Mouse (Mus musculus) embryonic facial prominence, embryonic 11.5 days (tissue): ENCODE results near the gene Vav1. TPM values are rescaled to one million over a fixed set of nuclear protein-coding genes. Genes with fewer than 3 reads are reported as not detected.
A peak's percentile ranks its signal among the peaks of the same experiment; 100 is the strongest.

Source experiments
- ATAC-seq: fragments of 200-750 bp; cut with Nextera tagmentation; replicated peaks from 2 replicates; pipeline ENCODE4 v1.8.0; 2017; ENCODE audit warnings: low read depth; ENCODE audit not compliant: insufficient number of reproducible peaks, low FRiP score, low TSS enrichment
- DNase-seq: peaks from one replicate; pipeline ENCODE4 v3.0.0-alpha.2; 2015; ENCODE audit warnings: low spot score
- H3K27ac ChIP-seq: fragments of 300-500 bp; sonication (generic); replicated peaks from 2 replicates; pipeline ENCODE4 v1.5.1; 2014; ENCODE audit warnings: mild to moderate bottlenecking, low read depth, low read length, control low read depth
- H3K27me3 ChIP-seq: fragments of 300-500 bp; sonication (generic); 2 replicates; pipeline ENCODE4 v1.6.1; 2014; ENCODE audit warnings: mild to moderate bottlenecking, low read length, moderate library complexity, mixed read lengths; ENCODE audit not compliant: control insufficient read depth, insufficient read depth
- H3K36me3 ChIP-seq: fragments of 300-500 bp; sonication (generic); replicated peaks from 2 replicates; pipeline ENCODE4 v1.6.1; 2014; ENCODE audit warnings: low read depth, mild to moderate bottlenecking, low read length, moderate library complexity, mixed read lengths; ENCODE audit not compliant: control insufficient read depth, insufficient read depth
- H3K4me1 ChIP-seq: fragments of 300-500 bp; sonication (generic); 2 replicates; pipeline ENCODE4 v1.6.1; 2014; ENCODE audit warnings: low read length, mixed read lengths; ENCODE audit not compliant: control insufficient read depth, insufficient read depth
- H3K4me2 ChIP-seq: fragments of 300-500 bp; sonication (generic); 2 replicates; pipeline ENCODE4 v1.6.1; 2014; ENCODE audit warnings: low read depth, mild to moderate bottlenecking, control low read depth, low read length, moderate library complexity
- H3K4me3 ChIP-seq: fragments of 300-500 bp; sonication (generic); 2 replicates; pipeline ENCODE4 v1.5.1; 2014; ENCODE audit warnings: low read depth, low read length, control low read depth
- H3K9ac ChIP-seq: fragments of 300-500 bp; sonication (generic); replicated peaks from 2 replicates; pipeline ENCODE4 v1.6.1; 2014; ENCODE audit warnings: mild to moderate bottlenecking, control low read depth, low read length
- H3K9me3 ChIP-seq: fragments of 300-500 bp; sonication (generic); replicated peaks from 2 replicates; pipeline ENCODE4 v1.6.1; 2016; ENCODE audit warnings: mild to moderate bottlenecking, low read length, inconsistent platforms, mixed read lengths; ENCODE audit not compliant: control insufficient read depth
- WGBS: fragments of 180-500 bp; shearing (Covaris S2); extraction: QIAGEN DNeasy Blood & Tissue Kit; methylation state at CpG from one replicate; pipeline ENCODE4 v1.1.7; 2014; 5-methylcytosine and 5-hydroxymethylcytosine counted together
- polyA plus RNA-seq: library from polyadenylated mRNA; unstranded; fragments of >200 nt; fragmentation: Nextera tagmentation; extraction: Ambion mirVana; gene quantifications from 2 replicates; pipeline ENCODE4 v1.2.1, GENCODE M21; 2014

Gene Vav1
- polyA plus RNA-seq, 1 experiment from 2014 or later = 2.3 TPM

DNA sequence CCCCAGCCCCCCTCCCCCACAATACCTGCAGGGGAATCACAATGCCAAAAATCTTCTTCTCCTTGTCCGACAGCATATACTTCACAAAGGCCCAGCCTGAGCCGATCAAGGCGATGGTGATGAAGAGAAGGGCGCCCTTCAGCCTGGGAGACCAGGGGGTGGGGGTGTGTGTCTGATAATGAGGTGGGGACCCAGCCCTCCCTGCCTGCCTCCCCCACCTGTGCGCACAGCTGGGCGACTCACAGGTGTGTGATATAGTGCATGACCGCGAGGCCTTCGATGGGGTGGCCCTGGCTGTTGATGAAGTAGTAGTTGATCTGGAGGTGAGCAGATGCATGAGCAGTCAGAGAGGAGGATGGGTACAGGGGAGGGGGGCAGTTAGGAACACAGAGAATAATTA, 41.7 kb upstream of the Vav1 start:
- WGBS = 92% methylated on average over 9 of the region's 9 CpGs
- H3K36me3 ChIP-seq = no peaks in the 10 kb centered on the region
- no peak overlapping the region for H3K4me2 ChIP-seq

DNA sequence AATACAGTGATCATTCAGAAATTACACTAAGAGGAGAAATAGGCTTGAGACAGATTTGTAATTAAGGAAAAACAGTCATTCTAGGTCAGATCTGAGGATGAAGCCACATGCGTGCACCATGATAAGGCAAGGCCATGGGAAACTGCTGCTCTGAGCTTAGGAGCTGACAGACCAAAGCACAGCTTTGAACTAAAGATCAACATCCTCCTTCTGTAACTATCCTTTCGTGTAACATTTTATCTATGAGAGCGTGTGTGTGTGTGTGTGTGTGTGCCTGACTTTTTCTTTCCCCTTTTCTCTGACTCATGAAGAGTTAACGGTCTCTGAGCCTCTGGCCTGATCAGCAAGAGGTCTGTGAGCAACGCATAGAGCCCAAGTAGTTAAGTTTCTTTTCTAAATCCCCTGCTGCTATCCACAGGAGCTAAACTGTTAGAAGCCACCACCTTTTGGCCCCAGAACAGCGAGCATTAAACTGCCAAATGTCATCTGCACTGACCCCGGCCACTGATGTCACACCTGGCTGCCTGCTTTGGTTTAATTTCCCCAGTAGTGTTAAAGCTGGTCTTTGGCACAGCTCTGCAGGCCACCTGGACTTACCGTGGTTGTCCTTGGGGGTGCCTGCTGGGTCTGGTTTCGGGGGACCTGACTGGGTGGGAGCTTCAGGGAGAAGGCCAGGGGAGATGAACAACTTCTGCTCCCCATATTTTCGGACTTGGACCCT, 35.1 kb upstream of the Vav1 start:
- no peak overlapping the region for H3K27ac ChIP-seq
- DNase-seq (no peak), ATAC-seq (no peak)
- H3K4me3 ChIP-seq = no peak overlapping the region
- no peaks in the 10 kb centered on the region; the same call in none of the 2 replicates for H3K36me3 ChIP-seq
- H3K27me3 ChIP-seq = no peaks in the 10 kb centered on the region
- WGBS = 75% methylated on average over 10 of the region's 10 CpGs
- no peak overlapping the region for H3K4me2 ChIP-seq
- H3K9ac ChIP-seq = no peak overlapping the region
- peaks cover 4% of the 10 kb centered on the region; the same call in 1 of the 2 replicates for H3K4me1 ChIP-seq
- H3K9me3 ChIP-seq = no peaks in the 10 kb centered on the region

More for the DNA sequence above, 41.7 kb upstream of the Vav1 start:
- Histone ChIP-seq H3K27me3 (no peaks in the 10 kb centered on the region), H3K4me1 (no peaks in the 10 kb centered on the region), H3K27ac (no peak overlapping the region), H3K4me3 (no peak overlapping the region), H3K9ac (no peak overlapping the region), H3K9me3 (no peaks in the 10 kb centered on the region)
- ATAC-seq (no peak), DNase-seq (no peak)

DNA sequence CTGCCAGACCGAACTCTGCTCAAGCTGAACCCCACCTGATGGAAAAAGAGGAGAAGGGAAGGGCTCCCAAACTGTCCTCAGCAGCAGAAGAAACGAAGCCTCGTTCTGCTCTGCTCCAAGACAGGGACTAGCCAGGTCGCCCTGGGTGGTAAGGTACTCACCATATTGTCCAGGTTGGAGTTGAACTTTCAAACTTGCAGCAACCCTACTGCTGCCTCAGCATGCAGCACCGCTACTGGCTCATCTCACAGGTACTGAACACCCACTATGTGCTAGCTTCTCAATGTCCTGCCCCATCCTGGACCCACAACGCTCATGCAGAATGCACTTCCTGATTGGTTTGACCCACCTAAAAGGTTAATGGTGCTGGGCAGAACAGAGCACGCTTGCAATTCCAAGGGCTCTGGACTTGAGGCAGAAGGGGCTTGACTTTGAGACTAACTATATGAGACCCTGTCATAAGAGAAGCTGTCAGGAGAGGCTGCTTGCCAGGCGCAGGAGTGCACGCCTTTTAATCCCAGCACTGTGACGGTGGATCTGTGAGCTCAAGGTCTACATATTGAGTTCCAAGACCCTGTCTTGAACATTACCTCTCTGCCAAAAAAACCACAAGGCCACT, 33.5 kb upstream of the Vav1 start:
- H3K27ac ChIP-seq = no peak overlapping the region
- peaks cover 4% of the 10 kb centered on the region; the same call in 1 of the 2 replicates for H3K4me1 ChIP-seq
- H3K4me3 ChIP-seq = no peak overlapping the region
- WGBS = 92% methylated on average over 10 of the region's 10 CpGs
- no peak overlapping the region for H3K9ac ChIP-seq
- no peaks in the 10 kb centered on the region for H3K27me3 ChIP-seq
- H3K9me3 ChIP-seq = no peaks in the 10 kb centered on the region
- H3K4me2 ChIP-seq = no peak overlapping the region
- ATAC-seq = no peak
- H3K36me3 ChIP-seq = no peaks in the 10 kb centered on the region; the same call in none of the 2 replicates
- no peak for DNase-seq

GRCm38 (mm10) chr17:57246663-57247392, 32.1 kb upstream of the Vav1 start:
- no peaks in the 10 kb centered on the region for H3K27me3 ChIP-seq
- DNase-seq (peak; percentile 85), ATAC-seq (peak; percentile 0; the same call in 1 of the 2 replicates)

DNA sequence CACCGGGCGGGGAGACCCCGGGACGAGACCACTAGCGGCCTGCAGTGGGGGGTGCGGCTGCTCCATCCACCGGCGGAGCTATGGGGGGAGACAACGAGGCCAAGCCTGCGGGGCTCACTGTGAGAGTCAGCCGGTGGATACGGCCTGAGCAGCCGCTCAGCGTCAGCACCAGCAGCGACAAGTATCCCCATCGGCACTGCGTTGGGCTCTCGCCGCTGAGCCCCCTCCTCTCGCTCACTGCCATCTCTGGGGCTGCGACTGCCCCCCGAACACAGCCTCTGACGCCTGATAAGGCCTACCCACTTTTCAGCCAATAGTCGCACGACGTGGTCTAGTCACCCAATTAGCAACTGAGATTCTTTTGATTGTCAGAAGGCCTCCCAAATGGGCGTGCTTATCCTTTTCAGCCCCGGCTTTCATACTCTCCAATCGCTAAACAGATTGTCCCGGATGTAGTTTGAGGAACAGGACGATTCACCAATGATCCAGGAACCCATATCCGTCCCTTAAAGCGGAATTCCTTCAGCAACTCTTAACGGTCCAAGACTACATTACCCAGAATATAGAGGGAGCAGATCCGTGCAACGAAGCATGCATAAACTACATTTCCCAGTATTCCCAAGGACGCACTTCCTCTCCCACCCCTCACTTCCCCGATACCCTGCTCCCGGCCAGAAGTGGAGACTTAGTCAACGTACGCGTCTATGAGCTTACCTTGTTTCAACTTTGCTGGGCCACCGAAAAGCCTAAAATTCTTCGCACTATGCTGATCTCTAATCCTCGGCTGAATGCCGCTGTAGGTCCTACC, 31.3 kb upstream of the Vav1 start:
- no peaks in the 10 kb centered on the region; the same call in none of the 2 replicates for H3K36me3 ChIP-seq
- peaks cover 4% of the 10 kb centered on the region for H3K4me1 ChIP-seq
- peak; percentile 98 for DNase-seq
- WGBS = under 1% methylated on average over 46 of the region's 46 CpGs
- peak overlapping the region; percentile 64 for H3K4me3 ChIP-seq
- H3K9me3 ChIP-seq = no peaks in the 10 kb centered on the region
- H3K9ac ChIP-seq = peak overlapping the region; percentile 86
- ATAC-seq = peak; percentile 95
- peak overlapping the region; percentile 89 for H3K27ac ChIP-seq
- H3K4me2 ChIP-seq = peak overlapping the region; percentile 68
- H3K27me3 ChIP-seq = no peaks in the 10 kb centered on the region

More at GRCm38 (mm10) chr17:57246663-57247392, 32.1 kb upstream of the Vav1 start:
- 5% methylated on average over 18 of the region's 18 CpGs for WGBS
- Histone ChIP-seq H3K4me1 (peaks cover 4% of the 10 kb centered on the region), H3K4me3 (peak overlapping the region; percentile 64), H3K36me3 (no peaks in the 10 kb centered on the region; the same call in none of the 2 replicates), H3K4me2 (peak overlapping the region; percentile 67), H3K27ac (peak overlapping the region; percentile 89), H3K9me3 (no peaks in the 10 kb centered on the region), H3K9ac (peak overlapping the region; percentile 86)

- WGBS = under 1% methylated on average over 12 of the region's 12 CpGs
- Histone ChIP-seq H3K36me3 (no peaks in the 10 kb centered on the region; the same call in 1 of the 2 replicates), H3K9ac (peak within 1 kb of the TSS; percentile 86), H3K27ac (peak within 1 kb of the TSS; percentile 89), H3K9me3 (no peaks in the 10 kb centered on the region), H3K4me2 (peak within 1 kb of the TSS; percentile 92), H3K27me3 (no peaks in the 10 kb centered on the region), H3K4me1 (peaks cover 4% of the 10 kb centered on the region), H3K4me3 (peak within 1 kb of the TSS; percentile 77)
- DNase-seq (peak; percentile 91), ATAC-seq (peak; percentile 52)
These were observed 30.6 kb upstream of the Vav1 start, which contains the start of gene Gpr108 for GRCm38 (mm10) chr17:57248201-57248699. Gene Gpr108 (minus strand): TSS chr17:57248446.

DNA sequence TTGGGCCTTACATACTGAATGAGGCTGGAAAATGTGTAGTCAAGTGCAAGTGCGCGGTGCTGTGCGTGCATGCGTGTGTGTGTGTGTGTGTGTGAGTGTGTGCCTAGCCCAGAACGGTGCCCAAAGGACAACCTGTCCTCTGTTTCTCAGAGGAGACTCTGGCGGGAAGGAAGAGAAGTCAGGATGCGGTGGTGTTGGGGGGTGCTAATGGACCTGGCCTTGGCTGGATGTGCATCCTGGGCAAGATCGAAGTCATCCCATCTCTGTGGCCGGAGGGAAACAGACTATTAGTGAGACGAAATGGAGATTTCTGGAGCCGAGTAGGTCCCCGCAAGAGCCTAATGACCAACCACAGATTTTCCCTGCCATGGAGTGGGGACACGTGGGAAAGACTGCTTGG, 30.1 kb upstream of the Vav1 start:
- Histone ChIP-seq H3K27ac (peak overlapping the region; percentile 66), H3K9ac (peak overlapping the region; percentile 14), H3K9me3 (no peaks in the 10 kb centered on the region), H3K27me3 (no peaks in the 10 kb centered on the region), H3K4me3 (peak overlapping the region; percentile 53), H3K36me3 (no peaks in the 10 kb centered on the region; the same call in 1 of the 2 replicates), H3K4me2 (peak overlapping the region; percentile 68), H3K4me1 (peaks cover 4% of the 10 kb centered on the region)
- no peak for DNase-seq
- 12% methylated on average over 13 of the region's 13 CpGs for WGBS
- no peak for ATAC-seq
